Mouse (Mus musculus) spleen, postnatal 14 days (tissue): ENCODE measurements around the gene Sh3tc1.

Source experiments
- DNase-seq, 2 experiments: peaks; one replicate each; pipeline ENCODE4 v3.0.0; 2021 to 2022; ENCODE audit warnings: low spot score in 2 of 2

The Sh3tc1 gene

DNA sequence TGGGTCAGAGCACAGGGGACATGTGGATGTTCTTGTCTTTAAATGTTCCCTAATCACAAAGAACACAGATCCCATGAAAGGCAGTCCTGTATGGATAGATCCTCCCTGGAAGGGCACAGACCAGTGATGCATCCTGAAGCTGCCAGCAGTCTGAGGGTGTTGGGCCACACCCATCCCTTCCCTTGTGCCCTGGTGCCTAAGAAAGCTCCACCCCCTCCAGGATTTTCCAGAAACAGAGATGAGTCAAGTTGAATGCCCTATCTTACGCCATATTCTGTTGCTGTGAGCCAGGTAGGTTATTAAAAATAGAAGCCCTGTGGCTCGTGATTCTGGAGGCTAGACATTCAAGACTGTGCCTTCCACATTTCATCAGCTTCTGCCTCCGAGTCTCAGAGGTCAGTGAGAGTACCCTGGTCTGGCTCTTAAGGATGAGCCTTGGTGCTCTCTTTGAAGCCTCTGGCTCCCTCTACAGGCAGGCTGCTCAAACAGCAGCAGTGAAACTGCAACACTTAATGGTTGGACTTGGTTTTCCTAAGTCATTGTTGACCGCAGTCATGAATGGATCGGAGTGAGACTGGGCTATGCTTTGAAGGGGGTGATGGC, 15.4 kb upstream of the Sh3tc1 start:
- peak in 1 of 2 experiments; percentile 26 for DNase-seq

DNA sequence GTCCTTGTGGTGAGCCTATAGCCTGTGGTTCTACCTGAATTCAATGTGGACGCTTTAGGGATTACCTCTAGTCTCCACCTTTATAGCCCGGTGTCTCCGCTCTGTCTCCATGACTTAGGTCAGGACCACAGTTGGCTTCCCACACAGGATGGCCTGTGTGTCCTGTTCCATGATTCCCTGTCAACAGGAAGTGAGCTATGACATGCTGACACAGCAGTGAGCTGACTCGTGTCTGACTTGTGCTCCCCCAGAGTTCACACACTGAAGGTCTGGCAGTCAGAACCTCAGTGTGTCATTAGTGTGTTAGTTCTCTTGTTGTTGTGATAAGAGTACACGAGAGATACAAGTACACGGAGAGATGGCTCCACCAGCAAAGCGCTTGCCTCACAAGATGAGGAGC, 11.2 kb upstream of the Sh3tc1 start:
- no peak for DNase-seq

DNA sequence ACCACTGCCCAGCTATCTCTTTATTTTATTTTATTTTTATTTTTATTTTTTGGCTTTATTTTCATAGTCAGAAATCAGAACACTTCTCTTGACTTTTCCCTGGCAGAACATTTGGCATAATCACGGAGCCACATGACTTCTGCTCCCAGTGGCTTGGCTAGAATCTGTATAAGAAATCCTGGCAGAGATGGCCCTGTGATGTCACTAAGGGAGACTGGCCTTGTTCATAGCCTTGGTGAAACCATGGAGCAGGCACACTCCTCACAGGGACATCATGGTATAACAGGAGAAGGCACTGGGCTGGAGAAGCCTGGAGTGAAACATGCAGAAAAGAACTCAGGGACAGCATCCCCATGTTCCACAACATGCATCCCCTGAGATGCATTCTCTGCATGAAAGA, 10.2 kb upstream of the Sh3tc1 start:
- no peak for DNase-seq

DNA sequence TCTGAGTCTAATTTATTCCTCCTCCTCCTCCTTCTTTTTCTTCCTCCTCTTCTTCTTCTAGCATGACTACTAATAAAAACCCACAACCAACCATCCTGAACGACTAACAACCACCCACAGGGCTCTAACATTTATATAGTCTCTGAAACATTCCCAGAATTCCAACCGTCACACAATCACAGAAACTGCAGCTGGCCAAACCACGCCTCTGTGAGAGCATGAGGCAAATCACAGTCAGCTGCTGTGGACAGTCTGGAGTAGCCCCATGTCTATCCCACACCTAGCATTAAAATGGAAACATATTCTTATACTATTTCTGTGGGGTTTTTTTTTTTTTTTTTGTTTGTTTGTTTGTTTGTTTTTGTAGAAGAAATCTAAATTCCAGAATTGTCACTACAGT, 9.6 kb upstream of the Sh3tc1 start:
- no peak for DNase-seq

DNA sequence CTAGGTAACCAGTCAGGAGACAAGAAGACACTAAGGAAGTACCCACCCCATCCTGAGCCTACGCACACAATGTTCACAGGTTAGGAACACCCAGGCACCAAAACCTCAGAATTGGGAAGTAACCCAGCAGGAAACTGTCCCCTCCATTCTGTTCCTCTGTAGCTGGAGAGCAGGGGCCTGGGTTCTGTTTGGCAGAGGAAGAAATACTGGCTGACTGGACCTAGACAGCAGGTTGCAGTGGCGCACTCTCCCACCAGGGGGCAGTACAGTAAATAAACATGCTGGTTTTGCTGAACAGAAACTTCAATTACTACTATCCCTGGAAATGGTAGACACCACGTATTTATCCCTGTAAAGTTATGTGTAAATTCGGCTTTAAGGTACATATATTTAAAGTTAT, 7.1 kb upstream of the Sh3tc1 start:
- peak; percentile 31 to 66 for DNase-seq

DNA sequence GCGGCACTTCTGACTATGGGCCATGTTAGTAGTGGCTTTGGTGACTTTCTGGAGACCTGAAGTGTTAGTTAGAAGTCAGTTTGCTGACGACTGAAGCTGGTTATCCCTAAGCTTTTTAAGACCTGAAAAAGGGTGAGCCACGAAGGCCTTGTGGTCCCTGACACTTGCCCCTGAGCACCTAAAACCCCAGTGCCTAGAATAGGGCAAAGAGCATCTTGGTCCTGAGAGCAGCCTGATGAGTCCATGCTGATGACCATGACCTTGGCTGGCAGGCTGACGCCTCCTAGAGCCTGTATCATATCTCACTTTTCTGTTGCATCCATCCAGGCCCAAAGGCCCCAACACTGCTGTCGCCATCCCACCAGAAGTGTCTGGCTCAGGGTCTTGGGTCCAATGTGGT, 5.6 kb upstream of the Sh3tc1 start:
- no peak for DNase-seq

DNA sequence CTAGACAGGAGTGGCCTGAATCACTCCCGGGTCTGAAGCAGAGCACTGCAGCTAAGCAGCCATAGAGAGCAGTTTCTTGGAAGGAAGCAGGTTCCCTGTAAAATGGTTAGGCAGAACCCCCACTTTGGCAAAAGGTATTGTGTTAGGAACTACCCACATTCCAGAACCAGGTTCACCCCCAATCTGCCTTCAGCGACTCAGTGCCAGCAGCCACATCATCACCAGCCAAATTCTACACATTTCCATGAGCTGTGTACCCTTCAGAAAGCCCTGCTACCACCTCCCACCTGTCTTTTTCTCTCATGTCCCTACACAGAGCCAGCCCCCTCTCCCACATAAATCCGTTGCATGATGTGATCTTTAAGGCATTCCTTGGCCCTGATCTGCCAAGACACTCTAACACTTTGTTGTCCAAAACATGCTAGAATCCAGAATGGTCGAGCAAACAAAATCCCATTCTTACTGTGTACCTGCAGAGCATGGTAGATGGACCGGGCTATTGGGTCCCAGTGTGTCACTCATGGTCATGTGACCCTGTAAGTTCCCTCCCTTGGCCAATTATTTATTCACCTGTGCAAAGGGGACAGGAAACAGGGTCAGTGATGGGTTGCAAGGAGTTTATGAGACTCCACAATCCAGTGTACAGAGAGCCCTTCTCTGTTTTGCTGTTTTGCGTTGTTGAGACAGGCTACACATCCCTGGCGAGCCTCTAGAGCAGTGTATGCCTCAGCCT, 4.4 kb upstream of the Sh3tc1 start:
- no peak for DNase-seq

DNA sequence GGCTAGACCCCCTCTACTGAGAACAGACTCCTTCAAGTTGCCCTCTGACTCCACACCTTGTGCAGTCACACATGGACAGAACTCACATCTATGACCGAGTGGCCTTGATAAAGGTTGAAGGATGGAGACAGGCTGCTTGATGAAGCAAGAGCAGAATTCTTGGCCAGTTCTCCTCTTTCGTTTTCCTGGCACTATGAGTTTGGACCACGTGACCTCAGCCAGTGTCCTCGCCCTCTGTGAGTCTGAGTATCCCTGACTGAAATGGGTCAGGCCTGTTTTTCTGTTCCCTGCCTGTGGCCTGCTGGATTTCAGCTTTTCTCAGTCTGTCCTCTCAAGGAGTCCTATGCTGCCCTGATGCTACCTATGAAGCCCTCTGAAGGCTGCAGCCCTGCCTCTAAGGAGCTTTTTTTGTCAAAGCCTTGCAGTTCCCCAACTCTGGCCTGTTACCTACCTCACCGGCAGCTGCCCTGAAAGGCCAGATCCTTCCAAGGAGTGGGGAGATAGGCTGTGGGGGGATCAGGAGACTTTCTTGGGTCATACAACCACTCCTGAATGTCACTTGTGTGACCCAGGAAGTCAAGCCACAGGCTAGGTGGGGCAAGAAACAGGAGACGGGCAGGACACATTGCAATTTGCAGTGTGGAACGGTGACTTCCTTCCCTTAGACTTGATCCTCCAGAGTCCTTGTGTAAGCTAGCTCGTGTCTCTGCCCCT, 3.6 kb upstream of the Sh3tc1 start:
- DNase-seq, result no peak

DNA sequence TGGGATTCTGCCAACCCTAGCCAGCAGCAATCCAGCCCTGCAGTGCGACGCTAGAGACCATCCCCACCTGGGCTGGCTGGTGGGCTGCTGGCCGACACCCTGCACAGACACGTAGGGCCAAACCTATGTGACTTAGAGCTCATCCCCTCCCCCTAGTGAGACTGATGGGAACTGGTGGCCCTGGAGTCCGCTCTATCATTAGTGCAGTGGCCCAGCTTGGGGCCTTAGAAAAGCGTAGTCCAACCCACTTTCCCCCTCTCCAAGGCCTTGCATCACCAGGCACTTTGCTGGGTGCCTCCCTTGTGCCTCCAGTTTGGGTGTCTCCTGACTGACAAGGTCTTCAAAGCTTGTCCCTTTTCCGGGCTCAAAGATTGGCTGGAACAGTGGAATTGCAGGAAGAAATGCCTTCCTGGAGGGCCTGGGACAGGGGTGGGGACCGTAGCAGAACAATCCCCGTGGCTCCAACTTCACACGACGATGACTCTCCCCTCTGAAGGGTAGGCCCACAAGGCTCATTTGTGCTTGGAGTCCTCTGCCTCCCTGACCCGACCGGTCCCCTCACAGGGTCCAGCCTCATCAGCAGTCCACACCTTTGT, 1.5 kb upstream of the Sh3tc1 start:
- no peak for DNase-seq

DNA sequence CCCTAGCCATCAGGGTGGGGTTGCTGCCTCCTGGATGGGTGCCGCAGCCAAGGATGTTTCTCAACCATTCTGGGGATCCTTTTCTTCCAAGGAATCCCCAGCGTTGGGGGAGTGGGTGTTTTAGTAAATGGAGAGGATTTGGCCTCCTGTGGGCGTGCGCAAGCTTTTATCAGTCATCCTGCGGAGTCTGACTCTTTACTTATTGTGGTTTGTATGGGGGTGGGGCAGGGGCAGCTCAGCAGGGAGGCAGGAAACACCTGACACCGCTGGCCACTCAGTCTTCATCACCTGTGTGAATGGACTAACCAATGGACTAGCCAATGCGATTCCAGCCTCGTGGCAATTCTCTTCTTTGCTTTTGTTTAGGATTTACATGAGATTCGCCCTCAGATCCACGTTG, 929 bp upstream of the Sh3tc1 start:
- DNase-seq, result no peak

DNA sequence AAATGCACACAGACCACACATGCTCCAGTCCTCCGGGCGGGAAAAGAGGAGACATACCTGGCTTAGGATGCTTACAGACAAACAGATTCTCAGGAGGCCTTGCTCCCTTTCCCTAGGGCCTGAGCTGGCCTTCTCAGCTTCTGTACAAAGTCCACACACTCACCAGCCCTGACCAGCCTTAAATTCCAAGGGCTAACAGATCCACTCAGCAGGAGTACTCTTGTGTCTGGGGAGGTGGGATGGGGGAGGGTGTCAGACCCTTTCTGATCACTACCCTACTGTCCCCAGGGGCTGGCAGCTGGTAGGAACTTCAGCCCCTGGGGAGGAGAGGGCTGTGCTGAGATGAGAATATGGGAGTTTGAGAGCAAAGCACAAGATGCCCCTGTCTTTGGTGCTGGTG, 782 bp downstream of the Sh3tc1 start:
- DNase-seq, result no peak

DNA sequence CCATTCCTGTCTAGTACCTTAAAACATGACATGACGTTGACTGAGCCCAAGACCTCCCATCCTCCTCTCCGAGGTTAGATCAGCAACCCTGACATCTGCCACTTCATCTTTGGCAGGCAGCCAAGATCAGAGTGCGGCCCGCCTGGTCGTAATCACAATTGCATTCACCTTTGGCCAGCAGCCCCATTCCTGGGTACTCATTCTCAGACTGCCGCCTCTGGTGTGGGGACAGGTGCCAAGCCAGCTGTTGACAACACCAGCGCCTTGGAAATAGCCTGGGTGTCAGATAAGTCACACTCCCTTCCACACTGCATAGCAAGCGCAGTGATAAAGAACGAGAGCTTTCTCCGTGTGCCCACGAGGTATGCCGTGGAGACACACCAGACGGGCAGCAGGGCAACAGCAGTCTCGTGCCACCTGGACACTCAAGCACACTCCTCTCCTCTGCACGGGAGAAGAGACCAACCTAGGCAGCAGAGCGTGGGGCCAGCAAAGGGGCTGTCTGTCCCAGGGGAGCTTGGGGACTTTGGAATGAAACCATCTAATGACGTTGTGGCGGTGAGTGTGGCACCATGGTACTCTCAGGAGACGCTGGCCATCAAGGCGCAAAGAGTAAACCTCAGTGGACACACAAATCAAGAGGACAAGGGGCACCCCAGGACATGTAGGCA, 2.4 kb downstream of the Sh3tc1 start:
- no peak for DNase-seq

DNA sequence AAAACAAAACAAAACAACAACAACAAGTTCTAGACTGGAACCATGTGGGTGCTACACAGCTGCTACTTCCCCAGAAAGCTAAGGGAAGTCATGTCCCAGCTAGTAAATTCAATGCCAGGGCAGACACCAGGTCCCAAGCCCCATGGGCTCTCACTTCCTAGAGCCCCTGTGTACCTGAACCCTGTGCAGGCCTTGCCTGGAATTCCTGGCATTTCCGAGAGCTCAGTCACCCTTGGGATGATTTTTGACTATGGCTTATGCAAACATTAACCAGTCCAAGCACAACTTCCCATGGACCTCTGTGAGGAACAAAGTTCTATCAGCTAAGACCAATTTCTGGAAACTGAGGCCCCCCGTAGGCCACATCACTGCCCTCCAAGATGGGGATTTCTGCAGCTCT, 6.3 kb downstream of the Sh3tc1 start:
- no peak for DNase-seq

DNA sequence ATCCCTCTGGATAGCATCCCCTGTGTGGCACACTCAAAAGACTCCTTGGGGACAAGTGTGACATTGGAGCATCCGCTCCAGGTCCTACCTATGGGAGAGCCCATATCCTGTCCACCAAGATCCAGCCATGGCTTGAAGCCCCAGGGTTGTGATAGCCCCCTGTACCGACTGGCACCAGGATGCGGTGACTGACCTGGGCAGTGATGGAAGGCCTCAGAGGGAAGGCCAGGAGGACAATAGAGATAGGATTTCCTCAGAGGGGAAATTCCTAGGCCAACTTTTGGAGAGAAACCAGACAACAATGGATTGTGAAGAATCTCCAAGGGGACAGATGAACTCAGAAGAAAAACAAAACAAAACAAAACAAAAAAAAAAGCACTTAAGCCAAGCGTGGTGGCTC, 8.8 kb downstream of the Sh3tc1 start:
- no peak for DNase-seq

DNA sequence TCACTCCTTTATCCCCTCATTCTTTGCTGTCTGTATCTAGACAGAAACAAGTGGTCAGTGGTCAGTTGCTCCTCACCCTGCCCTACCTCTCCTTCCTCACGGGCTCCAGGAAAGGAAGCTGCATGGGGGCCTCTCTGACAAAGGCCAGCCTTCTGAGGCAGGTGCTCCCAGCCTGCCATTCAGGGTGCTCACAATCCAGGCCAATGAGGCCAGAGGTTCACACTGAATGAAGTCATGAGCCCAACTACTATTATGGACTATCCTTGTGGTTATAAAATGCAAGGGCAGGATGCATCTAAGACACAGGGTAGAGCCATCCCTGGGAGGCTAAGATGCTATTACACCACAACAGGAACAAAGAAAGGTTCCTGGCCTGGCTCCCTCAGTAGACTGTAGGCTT, 9.2 kb downstream of the Sh3tc1 start:
- DNase-seq, result no peak

DNA sequence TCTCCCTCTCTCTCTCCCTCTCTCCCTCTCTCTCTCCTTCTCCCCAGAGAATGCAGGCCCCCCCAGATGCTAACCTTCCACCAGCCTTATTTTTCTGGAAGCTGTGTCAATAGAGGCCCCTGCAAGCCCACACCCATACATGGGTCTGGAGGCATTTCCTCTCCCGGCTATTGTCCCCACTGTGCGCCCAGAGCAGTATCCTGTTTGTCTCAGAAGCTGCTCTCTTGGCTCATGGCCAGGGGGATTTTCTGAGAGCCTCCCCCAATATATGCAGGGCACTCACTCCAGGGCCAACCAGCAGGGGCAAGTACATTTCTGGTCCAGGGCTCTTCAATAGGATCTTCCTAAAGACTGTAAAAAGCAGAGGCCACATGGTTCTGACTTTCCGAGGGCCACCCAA, 9.9 kb downstream of the Sh3tc1 start:
- peak in 1 of 2 experiments; percentile 21 for DNase-seq

DNA sequence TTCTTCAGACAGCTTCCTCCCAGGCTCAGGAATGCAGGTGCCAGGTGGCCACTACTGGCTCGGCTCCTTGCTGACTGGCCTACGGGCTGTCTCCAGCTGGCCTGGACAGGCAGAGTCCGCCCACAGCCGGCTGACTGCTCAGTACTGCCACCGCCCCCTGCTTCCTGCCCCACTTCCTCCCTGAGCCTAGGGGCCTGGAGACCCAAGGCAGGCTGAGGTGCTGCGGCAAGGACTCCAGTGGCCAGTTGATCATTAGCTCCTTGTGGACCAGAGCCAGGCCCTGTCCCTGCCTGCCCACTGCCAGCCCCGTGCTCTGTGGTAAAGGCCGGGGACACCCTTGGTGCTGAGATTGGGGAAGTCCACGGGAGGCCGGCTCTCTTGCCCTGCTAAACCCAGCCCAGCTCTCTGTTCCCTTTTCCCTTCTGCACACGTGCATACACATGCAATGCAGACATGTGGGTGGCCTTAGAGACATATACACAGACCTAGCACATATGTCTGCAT, 10.8 kb downstream of the Sh3tc1 start:
- DNase-seq, result peak; percentile 38 to 60

DNA sequence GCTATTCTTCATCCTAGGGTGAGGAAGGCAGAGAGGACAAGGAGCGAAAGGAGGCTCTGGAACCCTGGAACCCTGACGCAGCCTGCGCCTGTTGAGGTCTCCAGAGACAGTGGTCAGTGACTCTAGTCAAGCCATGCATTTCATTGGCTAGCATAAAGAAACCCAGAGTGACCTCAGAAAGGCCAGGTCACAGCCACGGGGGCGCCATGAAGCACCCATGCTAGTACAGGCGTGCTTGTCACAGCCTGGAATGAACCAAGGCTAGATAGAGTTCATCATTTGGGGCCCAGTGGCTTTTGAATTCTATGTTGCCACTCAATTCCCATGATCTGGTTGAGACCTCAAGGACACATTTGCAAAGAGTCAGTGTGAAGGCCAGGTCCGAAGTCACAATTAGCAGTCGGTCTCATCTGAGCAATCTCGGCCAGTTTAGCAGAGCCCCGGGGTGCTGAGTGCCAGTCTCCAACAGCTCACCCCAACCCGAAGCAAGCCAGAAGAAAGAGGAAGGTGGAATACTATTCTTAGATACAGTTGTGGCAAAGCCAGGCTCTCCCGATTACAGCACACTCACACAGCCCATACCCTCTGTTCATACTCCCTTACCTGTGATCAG, 11.3 kb downstream of the Sh3tc1 start:
- no peak for DNase-seq

DNA sequence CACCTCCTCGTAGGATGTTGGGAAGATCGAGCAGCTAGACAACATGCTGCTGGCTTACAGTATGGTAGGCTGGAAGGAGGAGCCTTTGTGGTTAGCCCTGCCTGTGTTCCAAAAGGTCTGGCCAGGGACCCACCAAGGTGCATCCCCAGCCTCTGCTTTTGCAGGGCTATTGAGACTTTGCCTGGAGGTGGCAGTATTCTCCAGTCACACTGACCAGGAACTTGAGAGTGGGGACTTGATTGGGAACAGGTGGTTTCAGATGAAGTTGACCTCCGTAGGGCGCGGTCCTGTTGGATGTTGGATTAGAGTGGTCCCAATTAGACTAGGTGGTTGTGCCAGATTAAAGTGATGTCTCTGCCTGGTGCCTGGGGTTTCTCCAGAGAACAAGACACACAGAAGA, 12.3 kb downstream of the Sh3tc1 start:
- no peak for DNase-seq

DNA sequence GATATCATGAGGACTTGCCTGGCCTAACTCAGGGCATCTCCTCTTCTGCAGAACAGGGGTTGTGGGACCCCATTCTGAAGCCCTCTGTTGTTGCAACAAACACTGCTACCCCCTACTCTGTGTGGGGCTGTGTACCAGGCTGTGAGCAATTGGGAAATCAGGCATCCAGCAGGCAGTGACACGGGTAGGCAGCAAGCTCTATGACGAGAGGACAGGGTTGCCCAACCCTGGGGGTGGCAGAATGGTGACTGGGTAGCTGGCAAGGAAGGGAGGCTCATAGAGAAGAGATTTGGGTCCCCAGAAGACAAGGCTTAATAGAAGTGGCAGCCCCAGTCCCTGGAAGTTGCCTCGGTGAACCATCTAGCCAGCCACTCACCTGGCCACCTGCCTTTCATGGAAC, 13.9 kb downstream of the Sh3tc1 start:
- DNase-seq, result no peak

DNA sequence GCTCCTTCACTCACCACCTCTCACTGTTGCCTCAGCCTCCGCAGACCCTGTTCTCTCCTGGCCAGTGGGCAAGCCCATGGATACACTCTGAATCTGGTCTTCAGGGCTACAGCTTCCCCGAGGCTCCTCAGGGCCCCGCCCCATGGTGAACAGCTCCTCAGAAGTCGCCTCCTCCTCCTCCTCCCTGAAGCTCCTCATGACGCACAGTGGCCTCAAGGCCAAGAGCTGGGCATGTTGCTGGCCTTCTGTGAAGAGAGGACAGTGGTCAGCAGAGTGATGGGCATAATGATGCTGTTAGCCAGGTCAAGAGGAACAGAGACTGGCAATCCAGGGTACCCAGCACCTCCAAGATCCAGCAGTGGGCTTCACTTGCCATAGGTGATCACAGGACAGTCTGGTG, 15.9 kb downstream of the Sh3tc1 start:
- no peak for DNase-seq

DNA sequence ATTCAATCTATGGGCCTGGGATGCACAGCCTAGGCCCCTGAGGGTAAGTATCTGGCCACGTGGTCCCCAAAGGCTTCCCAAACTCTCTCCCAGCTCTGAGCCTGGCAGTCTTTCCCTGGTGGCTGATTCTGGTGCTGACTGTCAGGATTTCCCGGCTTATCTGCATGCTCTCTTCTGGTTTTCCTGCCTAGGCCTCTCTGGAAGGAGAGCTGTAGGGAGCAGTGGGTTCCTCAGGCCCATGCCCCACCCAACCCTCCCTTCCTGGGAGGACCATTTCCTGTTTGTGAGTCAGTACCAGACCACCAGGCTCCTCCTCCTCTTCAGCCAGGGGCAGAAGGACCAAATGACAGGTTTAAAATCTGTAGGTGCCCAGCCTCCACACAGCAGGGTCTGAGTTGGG, 17.1 kb downstream of the Sh3tc1 start:
- no peak for DNase-seq
